Mouse (Mus musculus) thymus, adult 18-20 months (tissue): Measurements from ENCODE around the gene Usp2.
A peak's percentile ranks its signal among the peaks of the same experiment; 100 is the strongest.

ENCODE experiments used
- DNase-seq, 2 experiments: peaks; one replicate each; pipeline ENCODE4 v3.0.0; 2022; ENCODE audit warnings: mixed read lengths in 2 of 2

Usp2 gene

DNA sequence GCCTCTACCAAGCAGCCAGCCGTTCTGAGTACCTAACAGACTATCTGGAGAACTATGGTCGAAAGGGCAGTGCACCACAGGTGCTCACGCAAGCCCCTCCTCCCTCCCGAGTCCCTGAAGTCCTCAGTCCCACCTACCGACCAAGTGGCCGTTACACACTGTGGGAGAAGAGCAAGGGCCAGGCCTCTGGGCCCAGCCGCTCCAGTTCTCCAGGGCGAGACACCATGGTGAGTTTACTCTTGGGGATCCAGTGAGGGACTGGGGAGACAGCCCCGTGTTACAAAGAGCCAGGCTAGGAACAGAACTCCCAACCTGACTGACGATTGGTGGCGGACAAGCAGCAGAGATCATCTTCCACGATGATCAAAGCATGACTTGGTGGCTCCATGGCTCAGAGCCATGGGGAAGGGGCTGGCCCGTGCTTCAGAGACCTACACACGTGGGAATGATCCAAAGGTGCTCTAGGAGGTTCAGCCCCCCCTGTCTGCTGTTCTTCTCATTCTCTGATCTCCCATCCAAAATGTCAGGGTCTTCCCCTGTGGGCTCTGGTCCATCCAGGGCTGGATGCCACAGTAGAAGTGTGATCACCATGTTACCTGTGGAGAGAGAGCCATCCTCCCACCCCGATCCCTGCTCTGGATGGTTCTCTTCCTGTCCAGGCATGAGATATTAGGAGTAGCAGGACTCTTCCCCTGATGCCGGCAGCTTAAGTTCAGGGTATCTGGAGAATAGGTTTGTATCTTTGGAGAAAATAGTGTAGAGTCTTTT, 9.4 kb downstream of the Usp2 start:
- no peak for DNase-seq

DNA sequence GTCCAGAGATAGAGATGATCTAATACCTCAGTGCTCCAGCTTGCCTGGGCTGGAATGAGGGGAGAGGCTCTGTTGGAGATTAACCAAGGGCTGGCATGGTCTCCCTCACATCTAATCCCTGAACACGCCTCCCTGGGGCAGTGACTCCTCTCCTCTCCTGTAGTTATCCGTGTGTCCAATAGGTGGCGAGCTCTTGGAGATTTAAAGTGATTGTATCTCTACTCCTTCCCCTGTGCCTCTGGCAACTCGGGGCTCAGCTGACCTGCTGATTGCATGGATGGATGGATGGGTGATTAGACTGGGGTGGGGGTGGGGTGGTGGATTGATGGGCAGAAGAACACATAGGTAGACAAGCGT, 9.9 kb downstream of the Usp2 start:
- no peak for DNase-seq

DNA sequence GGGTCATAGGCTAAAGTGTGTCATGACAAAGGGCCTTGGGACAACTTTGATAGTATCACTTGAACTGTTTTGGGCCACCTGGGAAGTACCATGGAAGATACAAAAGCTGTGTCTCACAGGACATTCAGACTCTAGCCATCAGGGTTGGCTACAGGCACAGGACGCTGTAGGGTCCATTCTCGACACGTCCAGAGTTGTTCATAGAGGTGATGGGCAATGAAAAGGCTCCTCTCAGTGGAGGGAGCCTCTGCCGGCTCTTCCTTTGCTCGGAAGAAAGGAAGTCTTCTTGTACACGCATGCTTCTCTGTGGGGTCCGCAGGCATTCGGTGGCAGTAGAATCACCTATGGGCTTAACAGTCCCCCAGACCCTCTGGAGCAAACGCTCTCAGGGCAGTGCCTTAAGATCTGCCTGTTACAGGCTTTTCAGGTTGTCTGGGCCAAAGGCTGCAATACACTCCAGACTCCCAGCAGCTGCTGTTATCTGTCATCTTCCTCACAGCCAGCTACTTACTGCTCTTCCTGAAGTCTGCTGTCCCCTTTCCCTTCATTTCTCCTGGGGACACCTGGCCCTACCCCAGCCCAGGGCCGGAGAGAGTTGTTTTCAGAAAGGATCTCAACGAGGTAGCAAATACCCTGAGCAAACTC, 10.6 kb downstream of the Usp2 start:
- no peak for DNase-seq

DNA sequence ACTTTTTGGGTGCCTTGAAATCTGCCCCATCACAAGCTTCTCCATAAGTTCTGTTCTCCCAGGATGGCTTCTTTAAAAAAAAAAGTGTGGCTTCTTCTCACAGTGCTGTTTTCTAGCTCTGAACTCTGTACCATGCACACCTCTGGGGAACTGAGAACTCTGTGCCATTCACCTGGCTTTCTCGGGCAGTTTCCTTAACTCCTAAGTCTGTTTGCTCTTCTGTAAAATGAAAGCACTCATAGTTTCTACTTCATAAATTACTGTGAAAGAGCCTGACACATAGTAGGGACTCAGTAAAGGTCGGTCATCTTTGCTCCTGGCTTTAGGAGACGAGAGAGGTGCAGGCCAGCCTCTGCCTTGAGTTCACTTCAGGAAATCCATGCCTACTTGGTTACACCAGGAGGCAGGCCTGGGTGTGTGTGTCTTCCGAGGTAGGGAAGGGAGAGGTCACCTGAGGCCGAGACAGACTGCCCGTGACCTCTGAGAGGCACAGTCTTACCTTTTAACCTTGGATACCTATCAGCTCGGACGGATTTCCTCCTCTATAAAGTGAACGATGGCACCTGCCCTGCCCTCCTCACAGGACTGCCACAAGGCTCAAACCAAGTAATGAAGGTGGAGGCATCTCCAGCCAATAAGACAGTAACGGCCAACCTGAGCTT, 11.4 kb downstream of the Usp2 start:
- DNase-seq: no peak

DNA sequence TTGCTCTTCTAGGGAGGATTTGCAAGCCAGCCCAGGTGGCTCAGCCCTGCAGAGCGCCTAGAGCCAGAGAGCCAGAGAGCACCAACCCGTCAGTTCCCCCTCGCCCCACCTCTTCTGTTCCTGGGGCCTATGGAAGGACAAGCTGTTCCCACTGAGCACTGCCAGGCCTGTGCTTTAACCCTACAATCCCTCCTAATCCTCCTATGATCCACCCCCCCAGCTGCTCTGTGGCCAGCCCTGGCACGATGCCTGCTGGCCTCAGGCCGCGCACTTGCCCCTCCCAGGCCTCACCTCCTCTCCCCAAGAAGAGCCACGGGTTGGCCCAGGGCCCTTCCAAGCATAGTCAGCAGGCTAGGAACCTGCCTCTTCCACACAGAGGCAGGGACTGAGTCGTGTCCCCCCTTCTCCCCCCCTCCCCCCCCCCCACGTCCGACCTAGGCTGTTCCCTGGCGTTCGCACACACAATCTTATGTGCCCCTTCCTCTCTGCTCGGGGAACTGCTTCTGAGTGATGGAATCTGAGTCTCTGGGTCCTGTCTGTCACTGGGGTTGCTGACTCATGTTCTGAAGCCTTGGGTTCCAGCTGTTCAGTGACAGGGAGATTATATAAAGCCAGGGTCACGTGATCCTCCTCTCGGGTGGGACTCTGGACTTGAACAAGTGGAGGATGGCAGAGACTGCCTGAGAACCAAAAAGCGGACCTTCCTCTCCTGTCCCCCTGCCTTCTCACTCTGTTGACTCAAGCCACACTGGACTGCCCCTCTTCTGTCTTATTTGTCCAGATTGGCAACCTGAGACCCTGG, 12.3 kb downstream of the Usp2 start:
- DNase-seq: no peak

GRCm38 (mm10) chr9:44079997-44080780, 13.4 kb downstream of the Usp2 start:
- DNase-seq: no peak

GRCm38 (mm10) chr9:44080953-44081352, 14.1 kb downstream of the Usp2 start:
- no peak for DNase-seq

DNA sequence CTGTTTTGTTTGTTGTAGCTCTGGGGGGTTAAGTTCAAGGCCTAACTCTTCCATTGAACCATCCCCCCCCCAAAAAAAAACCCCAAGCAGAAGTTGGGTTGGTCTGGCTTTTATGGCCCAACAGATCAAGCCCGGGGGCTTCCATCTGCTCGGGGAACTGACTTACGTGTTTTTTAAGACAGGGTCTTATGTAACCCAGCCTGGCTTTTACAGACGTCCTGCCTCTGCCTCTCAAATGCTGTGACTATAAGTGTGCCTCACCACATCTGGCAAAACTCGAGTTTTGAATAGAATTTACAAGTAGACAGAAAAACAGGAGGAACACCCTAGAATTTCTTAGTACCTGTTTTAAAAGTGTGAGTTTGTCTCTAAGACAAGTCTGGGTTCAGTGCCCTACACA, 14.8 kb downstream of the Usp2 start:
- DNase-seq: no peak

DNA sequence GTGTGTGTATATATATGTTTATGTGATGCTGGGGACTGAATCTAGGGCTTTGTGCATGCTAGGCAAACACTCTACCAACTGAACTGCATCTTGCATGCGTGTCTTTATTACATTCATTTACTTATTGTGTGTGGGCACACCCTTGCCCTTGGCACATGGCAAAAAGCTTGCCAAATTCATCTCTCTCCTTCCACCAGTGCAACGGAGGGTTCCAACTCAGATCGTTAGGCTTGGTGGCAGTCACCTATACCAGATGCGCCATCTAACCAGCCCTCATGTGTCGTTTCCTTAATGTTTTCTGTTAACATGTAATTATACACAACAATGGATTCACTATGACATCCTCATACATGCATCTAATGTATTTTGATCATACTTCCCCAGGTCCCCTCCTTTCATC, 15.4 kb downstream of the Usp2 start:
- no peak for DNase-seq

DNA sequence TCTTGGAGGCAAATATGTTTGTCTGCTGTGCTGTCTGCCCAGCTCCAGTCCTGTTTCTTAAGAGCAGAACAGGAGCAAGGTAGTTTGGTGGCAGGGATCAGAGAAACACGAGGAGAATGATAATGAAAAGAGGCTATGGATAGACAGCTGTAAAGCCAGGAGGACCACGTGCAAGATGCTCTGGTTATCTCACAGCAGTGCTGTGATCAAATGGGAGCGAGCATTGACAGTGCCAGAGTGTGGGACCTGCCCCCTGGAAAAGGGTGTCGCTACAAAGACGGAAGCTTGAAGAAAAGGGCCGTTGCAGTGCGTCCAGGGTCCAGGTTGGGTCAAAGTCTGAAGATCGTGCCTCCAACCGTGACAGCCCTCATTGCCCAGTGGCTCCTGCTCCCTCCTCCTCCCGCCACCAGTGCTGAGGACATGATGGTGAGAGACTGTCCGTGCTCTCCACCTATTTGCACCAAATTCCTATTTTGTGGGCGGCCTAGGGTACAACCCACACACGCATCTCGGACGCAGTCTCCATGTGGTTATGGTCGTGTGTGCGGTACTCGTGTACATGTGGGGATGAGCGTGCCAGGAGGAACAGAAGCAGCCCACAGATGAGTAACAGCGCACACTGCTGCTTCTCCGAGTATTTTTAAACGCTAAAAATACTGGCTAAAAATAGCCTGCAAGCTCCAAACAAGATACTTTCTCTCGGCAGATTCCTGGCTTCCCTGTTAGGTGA, 16.7 kb downstream of the Usp2 start:
- DNase-seq: no peak

GRCm38 (mm10) chr9:44084236-44084635, 17.4 kb downstream of the Usp2 start:
- DNase-seq: no peak

- DNase-seq: peak; percentile 65 to 67
Measured at GRCm38 (mm10) chr9:44084659-44085229, 17.9 kb downstream of the Usp2 start.

DNA sequence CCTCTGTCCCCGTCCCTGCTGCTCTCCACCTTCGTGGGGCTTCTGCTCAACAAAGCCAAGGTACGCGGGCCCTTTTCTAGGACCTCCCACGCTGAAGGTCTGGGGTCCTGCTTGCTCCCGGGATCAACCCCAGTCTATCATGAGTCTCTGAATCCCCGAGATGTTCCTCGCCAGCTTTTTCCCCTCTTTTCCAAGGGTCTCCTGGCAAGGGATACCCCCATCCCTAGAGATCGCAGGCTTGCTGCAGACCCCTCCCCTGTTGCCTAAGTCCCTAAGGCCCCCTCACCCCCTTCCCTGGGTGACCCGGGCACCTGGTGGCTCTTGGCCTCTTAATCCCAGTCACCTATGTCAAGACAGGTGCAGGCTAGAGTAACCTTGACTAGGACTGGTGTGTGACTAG, 18.5 kb downstream of the Usp2 start:
- DNase-seq: no peak

DNA sequence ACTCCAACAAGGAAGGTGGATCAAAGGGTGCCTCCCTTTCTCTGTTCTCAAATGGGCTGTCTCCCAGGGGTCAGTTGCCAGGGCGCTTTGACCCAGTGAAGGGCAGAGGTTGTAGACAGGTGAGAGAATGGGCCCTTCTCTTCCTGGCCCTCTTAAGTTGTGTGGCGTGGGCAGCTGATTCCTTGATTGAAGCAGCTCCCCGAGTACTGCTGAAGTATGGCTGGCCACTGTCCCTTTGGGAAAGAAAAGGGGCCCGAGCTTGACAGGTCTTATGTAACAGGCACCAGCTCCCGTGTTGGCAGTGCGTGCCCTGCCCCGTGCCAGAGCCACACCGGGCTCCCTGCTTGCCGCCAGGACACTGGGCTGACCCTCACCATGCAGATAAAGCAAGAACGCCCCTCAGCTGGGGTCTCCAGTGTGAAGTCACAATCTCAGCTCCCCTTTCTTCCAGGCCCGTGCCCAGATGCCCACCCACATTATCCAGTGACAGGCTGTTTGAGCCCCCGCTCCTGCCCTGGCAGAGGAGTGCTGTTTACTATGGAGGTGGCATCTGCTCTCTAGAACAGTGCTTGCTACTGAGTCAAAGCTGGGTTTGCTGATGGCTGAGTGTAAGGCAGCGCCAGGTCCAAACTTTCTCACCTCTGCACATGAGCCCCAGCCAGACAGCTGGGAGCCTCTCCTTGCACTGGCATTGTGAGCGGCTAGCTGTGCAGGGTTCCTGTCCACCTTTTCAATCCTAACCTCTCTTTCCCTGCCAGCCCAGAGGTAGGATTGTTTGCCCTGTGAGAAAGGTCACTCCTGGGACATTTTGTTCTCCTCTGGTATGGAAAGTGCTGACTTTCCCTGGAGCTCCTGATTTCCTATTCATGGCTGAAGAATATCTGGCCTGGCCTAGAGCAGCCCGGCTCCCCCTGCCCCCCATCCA, 19.2 kb downstream of the Usp2 start:
- DNase-seq: no peak

DNA sequence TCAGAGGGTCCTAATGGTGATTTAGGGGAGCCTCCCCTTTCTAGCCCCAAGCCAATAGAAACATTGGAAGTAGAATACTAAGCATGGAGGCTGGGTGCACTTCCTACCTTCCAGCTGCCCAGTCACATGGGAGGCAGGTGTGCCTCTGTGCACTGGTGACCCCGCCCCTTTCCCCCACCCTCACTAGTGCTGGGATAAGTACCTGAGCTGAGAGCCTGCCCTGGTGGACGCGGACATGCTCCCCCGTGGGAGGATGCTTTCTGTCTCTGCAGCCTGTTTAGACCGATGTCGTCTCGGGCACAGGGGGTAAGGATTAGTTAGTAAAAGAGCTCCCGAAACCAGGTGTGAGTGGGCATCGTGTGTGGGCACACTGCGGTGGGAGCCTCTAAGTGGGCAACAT, 20.1 kb downstream of the Usp2 start:
- DNase-seq: no peak

- DNase-seq: no peak
Measured at GRCm38 (mm10) chr9:44087761-44088455, 21.1 kb downstream of the Usp2 start.

DNA sequence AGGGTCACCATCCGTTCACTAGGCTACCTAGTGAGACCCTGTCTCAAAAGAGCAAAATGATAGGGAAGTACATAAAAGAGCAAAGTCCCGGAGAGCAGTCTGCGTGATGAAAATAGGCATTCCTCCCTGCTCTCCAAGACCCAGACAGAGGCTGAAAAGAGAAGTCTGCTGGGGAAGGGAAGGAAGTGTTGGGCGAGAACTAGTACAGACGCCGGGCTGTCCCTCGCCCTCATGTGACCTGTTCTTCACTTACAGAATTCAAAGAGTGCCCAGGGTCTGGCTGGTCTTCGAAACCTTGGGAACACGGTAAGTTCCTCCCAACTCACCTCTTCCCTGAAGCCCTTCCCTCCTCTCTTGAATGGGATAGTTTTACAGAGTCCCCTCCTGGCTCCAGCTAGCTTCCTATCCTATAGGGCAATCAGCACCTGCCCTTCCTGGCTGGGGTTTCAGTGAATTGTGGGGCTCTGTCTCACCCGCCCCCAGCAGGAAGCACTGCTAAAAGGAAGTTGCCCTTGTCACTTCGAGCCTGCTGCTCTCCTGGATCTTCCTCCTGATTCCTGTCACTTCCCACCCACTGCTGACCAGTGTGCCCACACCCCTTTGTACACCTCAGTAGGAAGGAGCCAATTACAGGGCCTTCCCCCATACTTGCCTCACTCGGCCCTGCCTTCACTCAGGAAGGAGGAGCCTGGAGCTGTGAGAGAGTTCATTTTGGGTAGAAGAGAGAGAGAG, 22.2 kb downstream of the Usp2 start:
- DNase-seq: no peak

GRCm38 (mm10) chr9:44093612-44094503, 27.0 kb downstream of the Usp2 start:
- peak; percentile 75 to 82 for DNase-seq
